Mouse (Mus musculus) lung, embryonic 15.5 days (tissue): Measurements from ENCODE around the gene Fam171a1. TPM values are rescaled to one million over a fixed set of nuclear protein-coding genes. Genes with fewer than 3 reads are reported as not detected.

Experiments used
- microRNA-seq: library from miRNA; unstranded; fragments of <30 nt; microRNA quantifications from one replicate; pipeline ENCODE4, GENCODE M21; 2016
- polyA plus RNA-seq: library from polyadenylated mRNA; unstranded; fragments of >200 nt; fragmentation: Nextera tagmentation; extraction: Ambion mirVana; gene quantifications from 2 replicates; pipeline ENCODE4 v1.2.1, GENCODE M21; 2015

The Fam171a1 gene
- polyA plus RNA-seq, 1 experiment from 2014 or later: 56.2 TPM

Small RNA genes within 50 kb of the gene (microRNA-seq; reads per million reads assigned to microRNA genes)
- not detected for gene Gm27306

Other genes starting within 250 kb of the Fam171a1 start
- gene Nmt2, start 170.0 kb downstream of the Fam171a1 start, polyA plus RNA-seq: 37.9 and 42.1 TPM in 2 replicates
- gene Rpp38, start 218.4 kb downstream of the Fam171a1 start, polyA plus RNA-seq: 18.3 and 19.6 TPM in 2 replicates
- 1.1 and 2.0 TPM in 2 replicates for gene Acbd7, start 221.9 kb downstream of the Fam171a1 start, polyA plus RNA-seq